Mouse (Mus musculus): ENCODE results near the gene Cela1.
A peak's percentile ranks its signal among the peaks of the same experiment; 100 is the strongest.

Cela1 gene

GRCm38 (mm10) chr15:100703913-100704312 lies 16.2 kb upstream of the Cela1 start:
- no peak for DNase-seq

- no peak for DNase-seq
Observed at GRCm38 (mm10) chr15:100701856-100702255, 14.1 kb upstream of the Cela1 start.

- DNase-seq: no peak
Observed at GRCm38 (mm10) chr15:100701108-100701507, 13.4 kb upstream of the Cela1 start.

GRCm38 (mm10) chr15:100700424-100700823 lies 12.7 kb upstream of the Cela1 start:
- DNase-seq: no peak

GRCm38 (mm10) chr15:100699386-100699785 lies 11.7 kb upstream of the Cela1 start:
- DNase-seq: no peak

- no peak for DNase-seq
Observed at GRCm38 (mm10) chr15:100698078-100698477, 10.4 kb upstream of the Cela1 start.

GRCm38 (mm10) chr15:100694406-100694805 lies 6.7 kb upstream of the Cela1 start:
- DNase-seq: no peak

- DNase-seq: no peak
Observed at GRCm38 (mm10) chr15:100691990-100692389, 4.3 kb upstream of the Cela1 start.

- no peak for DNase-seq
Observed at GRCm38 (mm10) chr15:100686989-100687388, 732 bp downstream of the Cela1 start.

GRCm38 (mm10) chr15:100686434-100686833 lies 1.3 kb downstream of the Cela1 start:
- no peak for DNase-seq

GRCm38 (mm10) chr15:100685849-100686248 lies 1.9 kb downstream of the Cela1 start:
- DNase-seq: no peak

- no peak for DNase-seq
Observed at GRCm38 (mm10) chr15:100685255-100685654, 2.5 kb downstream of the Cela1 start.

- no peak for DNase-seq
Observed at GRCm38 (mm10) chr15:100684450-100684849, 3.3 kb downstream of the Cela1 start.

- peak; percentile 63 for DNase-seq
Observed at GRCm38 (mm10) chr15:100683041-100683440, 4.7 kb downstream of the Cela1 start.

GRCm38 (mm10) chr15:100681770-100682169 lies 6.0 kb downstream of the Cela1 start:
- DNase-seq: no peak

- no peak for DNase-seq
Observed at GRCm38 (mm10) chr15:100680381-100680780, 7.3 kb downstream of the Cela1 start.

GRCm38 (mm10) chr15:100679005-100679404 lies 8.7 kb downstream of the Cela1 start:
- no peak for DNase-seq

GRCm38 (mm10) chr15:100678581-100678980 lies 9.1 kb downstream of the Cela1 start:
- DNase-seq: no peak

GRCm38 (mm10) chr15:100677675-100678074 lies 10.0 kb downstream of the Cela1 start:
- no peak for DNase-seq

GRCm38 (mm10) chr15:100676521-100676920 lies 11.2 kb downstream of the Cela1 start:
- no peak for DNase-seq

GRCm38 (mm10) chr15:100675486-100675885 lies 12.2 kb downstream of the Cela1 start:
- no peak for DNase-seq

GRCm38 (mm10) chr15:100674566-100674965 lies 13.2 kb downstream of the Cela1 start:
- no peak for DNase-seq

GRCm38 (mm10) chr15:100673585-100674391 lies 13.9 kb downstream of the Cela1 start:
- no peak for DNase-seq

GRCm38 (mm10) chr15:100670833-100671232 lies 16.9 kb downstream of the Cela1 start:
- no peak for DNase-seq

- no peak for DNase-seq
Observed at GRCm38 (mm10) chr15:100670004-100670403, 17.7 kb downstream of the Cela1 start.

Data from cerebellum, adult 8-10 months (tissue).